Mouse (Mus musculus): ENCODE measurements at regions not wholly inside any gene's neighbourhood (a gene's known extent, or its start where the extent isn't known, plus 50 kb on each side); places are given as distances from the start of the nearest gene placed in this dataset.

DNA sequence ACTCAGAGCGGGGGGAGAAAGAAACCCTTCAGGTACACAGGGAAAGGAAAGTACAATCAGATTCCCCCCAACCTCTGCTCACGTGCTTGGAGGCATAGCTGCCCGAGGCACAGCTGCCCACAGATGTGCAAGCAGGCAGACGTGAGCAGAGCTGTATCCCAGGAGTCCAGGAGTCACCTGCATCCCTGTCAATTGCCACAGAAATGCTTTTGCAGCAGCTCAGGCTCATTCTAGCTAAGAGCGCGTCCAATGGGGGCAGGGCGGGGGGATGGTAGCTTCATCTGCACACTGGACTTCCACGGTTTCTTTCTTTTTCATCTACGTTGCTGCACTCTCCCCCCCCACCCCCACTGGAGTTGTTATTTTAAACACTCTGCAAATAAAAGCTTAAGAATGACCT lies 66.0 kb upstream of the Fat4 start:
- no peak for DNase-seq (ENCODE audit: low read depth, low spot score)

DNA sequence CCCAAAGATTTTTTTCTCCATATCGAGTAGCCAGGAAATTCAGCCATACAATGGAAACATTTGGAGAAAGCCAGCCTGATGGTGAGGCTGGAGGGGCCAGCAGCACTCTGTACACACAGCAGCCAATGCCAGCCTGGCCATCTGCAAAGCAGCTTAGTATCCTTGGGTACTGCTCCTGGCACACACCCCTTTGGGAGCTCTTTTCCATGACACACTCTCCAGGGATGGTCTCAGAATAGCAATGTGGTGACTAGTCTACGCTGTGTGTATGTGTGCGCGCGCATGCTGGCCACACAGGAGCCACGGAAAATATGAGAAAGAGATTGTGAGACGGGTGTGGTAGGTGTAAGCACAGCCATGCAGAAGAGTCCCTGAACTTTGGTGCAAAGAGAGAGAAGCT lies 66.4 kb upstream of the Fat4 start:
- peak; percentile 32 for DNase-seq (ENCODE audit: low read depth, low spot score)

DNA sequence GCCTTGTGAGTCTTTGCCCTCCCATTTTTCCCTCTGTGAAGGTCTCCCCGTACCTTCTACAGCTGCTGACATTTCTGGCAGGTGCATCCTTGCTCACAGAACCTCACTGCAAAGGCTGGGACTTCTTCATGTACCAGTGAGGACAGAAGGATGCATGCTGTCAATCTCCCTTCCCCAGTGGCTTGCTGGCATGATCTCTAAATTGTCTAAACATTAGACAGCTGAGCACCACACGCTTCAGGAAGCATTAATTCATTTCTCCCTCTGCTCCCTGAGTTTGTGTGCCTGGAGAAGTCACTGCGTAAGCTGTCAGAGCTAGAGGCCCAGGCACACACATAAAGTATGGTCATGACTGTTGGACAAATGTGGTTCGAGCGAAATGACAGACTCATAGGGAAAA lies 69.1 kb upstream of the Fat4 start:
- no peak for DNase-seq (ENCODE audit: low read depth, low spot score)

DNA sequence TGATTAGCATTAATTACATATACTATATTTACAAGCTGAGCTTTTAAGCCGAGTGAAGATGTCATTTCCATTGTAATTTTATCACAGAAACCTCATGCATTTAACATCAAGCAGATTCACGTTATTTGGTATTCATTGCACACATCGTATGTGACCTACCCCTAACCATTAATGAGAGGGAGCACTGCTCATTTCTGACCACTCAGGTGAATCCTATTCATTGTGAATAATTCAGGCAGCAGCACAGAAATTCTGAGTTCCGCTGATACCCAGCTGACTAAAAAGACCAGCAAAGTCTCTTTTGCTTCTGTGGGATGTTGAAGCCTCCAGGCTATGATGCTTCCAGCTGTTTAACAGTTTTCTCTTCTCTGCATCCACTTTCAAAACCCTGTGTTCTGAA lies 74.3 kb upstream of the Fat4 start:
- no peak for DNase-seq (ENCODE audit: low read depth, low spot score)

DNA sequence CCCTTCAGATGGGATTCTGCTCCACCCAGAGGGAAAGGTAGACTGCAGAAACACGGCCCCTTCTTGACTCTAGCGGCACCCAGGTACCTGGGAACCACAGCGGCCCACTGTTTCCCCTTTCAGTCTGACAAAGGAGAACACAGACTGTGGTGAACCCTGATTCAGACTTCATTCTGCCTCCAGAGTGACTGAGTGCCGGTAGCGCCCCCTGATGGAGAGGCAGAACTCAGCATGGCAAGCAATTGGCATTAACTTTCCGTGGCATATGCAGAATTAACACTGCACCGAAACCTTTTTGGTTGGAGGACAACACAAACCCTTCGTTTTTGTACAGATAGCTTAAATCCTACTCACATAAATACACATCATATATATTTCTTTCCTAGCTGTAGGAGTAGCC lies 75.1 kb upstream of the Fat4 start:
- DNase-seq (ENCODE audit: low read depth, low spot score), result no peak

DNA sequence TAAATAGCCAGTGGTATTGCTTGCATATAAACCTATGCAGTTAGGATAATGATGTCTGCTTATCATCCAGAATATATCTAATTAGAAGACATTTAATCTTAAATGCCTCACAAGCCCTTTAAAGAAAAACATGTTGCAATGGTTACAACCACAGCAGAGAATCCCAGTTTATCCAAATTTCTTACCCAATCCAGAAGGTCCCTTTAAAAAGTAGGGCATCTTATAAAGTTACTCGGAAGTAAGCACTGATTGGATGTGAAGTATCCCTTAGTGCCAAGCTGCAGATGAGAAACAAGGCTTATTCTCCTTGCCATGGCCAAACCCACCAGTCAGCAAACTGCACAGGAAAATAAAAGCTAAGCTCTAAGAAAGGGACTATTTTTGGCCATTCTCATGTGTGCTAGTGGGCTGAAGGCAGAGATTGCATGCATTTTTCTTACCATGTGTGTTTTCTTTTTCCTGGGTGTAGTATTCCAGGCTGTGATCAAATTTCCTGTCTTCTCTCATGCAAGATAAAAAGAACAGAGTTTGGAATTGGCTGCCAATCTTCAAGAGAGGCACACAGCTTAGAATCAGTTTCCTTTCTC lies 80.2 kb upstream of the Fat4 start:
- no peak for DNase-seq (ENCODE audit: low read depth, low spot score)

DNA sequence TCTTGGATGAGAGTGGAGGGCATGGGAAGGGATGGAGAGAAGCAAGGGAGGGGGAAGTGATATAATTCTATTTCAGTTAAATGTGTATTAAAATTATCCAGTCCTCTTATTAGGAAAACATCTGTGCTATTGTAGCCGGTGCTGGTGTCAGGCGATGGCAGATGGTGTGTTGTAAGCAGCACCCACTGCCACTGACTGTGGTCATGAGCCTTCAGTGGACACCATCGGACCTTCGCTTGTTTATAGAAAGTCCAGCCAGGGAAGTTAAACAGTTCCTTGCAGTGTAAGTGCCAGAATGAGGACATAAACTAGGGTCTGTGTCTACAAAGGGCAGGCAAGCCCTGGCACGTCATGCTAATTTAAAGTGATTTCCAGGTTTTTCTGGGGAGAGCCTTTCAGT lies 80.7 kb upstream of the Fat4 start:
- DNase-seq (ENCODE audit: low read depth, low spot score), result no peak

DNA sequence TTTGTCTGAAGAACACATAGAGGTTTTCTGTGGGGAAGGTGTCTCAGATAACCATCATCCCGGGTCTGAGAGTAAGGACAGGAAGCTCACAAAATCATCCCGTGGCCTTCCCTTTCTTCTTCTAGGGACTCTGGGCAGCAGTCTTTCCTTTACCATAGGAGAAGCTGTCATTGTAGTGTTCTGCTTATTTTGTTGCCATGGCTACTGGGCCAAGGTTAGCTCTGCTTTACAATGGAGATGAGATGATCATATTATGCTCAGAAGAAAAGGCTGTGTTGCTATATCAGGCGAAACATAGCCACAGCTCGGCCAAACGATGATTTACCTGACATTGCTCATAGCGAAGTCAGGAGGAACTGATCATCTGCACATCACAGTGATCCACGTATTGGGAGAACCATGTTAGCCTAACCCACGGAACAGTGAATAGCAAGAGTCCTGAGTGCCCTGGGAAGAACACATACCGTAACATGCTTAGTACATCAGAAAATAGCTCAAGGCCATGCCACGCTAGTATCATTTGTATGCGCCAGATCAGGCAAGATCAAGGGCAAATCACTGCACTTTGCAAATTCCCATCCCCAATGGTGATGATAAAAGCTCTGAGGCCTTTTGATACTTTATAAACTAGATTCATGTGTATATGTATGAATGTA lies 91.0 kb upstream of the Fat4 start:
- peak; percentile 26 for DNase-seq (ENCODE audit: low read depth, low spot score)

DNA sequence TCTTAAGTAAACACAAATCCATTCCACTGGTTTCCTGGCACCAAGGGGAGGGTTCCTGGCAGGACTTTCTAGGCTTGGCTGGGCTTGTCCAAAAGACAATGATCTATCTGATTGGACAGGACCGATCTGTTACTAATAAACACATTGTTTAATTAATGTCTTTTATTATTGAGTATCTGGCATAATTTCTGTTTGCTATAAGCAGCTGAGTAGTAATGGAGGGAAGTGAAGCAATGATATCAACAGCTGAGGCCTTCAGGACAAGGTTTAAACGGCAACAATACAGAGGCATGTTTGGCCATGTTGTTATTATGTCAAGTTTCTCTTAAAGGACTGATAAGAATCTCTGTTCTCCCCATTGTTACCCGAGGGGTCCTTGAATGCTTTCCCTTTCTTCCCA lies 93.5 kb upstream of the Fat4 start:
- DNase-seq (ENCODE audit: low read depth, low spot score), result no peak

DNA sequence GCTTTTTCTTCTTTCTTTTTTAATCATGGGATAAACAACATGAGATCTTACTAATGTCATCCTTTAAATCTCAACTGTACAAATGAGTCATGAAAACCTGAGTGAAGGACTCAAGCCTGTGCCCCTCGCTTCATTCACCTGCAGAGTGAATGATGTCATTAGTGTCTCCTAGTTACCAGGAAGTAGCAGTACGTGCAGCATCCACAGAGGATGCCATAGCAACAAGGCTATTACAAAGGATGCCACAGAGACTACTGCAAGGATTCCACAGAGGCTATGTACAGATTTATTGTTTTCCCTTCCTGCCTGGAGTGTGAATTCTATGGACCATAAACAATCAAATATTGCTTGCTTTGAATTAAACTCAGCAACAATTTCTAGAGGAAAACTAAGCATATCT lies 98.0 kb upstream of the Fat4 start:
- DNase-seq (ENCODE audit: low read depth, low spot score), result peak; percentile 33

DNA sequence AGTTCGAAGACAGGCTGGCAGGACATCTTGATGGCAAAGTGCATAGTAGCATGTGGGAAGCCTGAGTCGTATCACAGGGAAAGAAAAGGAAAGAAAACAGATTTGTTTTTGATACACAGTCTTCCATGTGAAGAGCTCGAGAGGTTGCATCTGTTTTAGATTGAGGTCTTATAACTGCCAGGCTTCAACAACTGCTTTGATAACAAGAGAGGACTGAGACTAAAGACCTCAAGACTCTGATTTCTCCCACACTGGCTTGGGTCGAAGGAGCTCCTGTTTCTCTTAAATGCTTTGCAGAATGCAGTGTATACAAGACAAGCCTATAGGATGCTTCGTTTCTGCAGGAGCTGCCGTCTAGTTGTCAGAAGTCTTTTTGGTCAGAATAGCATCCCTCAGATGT lies 103.0 kb upstream of the Fat4 start:
- DNase-seq (ENCODE audit: low read depth, low spot score), result no peak

DNA sequence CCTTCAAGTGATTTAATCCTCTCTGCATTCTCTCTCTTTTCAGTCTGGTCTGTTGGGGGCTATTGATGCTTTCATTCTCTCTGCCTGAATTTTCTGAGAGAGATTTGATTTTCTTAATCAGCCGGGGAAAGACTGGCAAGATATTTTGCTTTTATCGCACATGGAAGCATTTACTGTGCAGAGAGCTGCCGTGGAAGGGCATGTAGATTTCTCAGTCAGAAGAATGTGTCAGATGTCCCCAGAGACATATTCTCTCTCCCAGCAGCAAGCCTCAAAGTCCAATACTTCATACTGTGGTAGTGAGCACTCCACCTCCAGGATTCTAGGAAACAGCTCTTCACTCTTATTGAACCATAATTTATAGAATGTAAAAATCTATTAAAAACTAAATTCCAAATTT lies 103.7 kb upstream of the Fat4 start:
- DNase-seq (ENCODE audit: low read depth, low spot score), result no peak

DNA sequence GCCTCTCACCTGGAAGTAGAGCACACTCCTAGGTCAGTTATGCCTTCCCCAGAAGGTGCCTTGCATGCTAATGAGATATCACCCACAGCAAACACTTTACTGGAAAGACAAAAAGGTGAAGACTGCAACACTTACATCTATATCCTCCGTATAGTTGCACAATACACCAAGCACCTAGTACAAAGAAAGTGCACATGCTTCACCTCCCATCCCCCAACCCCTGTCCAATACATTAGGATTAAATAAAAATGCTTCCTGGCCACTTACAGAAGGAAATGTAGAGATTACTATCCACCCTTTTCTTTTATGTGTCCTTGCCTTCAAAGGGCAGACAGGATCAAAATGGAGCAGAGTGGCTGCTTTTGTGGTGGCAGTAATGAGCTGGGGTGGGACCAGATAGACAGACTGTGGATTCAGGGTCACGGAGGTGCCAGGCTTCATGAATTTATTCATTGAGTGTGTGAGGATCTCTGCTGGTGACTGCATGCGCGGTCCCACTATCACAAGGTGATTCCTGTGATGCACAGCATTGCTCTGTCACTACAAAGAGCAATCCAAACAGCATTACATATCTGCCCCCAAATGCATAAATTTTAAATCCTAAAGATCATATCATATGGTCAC lies 109.9 kb upstream of the Fat4 start:
- DNase-seq (ENCODE audit: low read depth, low spot score), result no peak

DNA sequence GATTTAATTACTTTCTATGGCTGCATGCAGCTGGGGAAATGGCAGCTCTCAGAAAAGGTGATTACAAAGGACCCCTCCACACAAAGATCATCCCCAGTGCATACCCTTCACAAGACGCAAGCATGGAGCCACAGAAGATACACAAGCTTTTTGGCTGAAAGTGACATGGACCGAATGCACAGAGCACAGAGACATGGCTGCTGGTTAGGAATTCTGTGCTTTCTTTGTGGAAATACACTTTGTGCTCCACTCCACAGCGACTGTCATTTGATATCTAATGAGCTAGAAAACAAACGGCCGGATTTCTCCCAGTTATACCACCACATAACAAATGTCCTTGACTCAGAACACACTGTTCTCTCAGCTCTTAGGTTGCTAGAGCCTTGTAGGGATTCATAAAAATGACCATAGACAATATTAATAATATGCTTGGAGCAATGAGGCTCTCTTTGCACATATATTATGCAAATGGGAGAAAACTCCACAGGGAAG lies 132.1 kb upstream of the Fat4 start:
- DNase-seq (ENCODE audit: low read depth, low spot score), result peak; percentile 19

DNA sequence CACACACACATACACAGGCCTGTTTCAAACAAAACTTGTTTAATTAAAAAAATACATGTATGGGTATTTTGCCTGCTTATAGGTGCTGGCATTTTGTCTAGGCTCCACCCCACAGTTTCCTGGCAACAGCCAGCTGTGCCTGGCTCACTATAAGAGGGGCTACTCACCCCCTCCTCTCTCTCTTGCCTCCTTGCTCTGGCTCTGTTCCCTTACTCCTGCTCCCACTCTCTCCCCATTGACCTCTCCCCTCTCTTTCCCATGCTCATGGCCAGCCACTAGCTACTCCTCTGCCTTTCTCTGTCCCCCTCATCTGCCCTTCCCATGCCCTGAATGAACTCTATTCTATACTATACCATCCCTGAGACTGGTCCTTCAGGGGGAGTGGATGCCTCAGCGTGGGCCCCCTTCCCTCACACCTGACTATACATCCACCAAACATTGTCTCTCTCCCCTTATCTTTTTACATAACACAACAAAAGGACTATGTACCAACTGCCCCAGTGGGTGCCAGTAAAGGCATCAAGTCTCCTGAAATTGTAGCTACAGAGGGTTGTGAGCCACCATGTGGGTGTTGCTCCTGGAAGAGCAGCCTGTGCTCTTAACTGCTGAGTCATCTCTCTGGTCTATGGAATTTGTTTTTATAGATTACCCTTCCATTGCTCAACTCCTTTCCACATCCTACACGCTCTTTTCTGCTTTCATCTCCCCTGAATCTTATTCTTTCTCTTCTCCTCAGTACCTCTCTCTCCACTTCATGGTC lies 133.1 kb upstream of the Fat4 start:
- peak; percentile 69 for DNase-seq (ENCODE audit: low read depth, low spot score)

DNA sequence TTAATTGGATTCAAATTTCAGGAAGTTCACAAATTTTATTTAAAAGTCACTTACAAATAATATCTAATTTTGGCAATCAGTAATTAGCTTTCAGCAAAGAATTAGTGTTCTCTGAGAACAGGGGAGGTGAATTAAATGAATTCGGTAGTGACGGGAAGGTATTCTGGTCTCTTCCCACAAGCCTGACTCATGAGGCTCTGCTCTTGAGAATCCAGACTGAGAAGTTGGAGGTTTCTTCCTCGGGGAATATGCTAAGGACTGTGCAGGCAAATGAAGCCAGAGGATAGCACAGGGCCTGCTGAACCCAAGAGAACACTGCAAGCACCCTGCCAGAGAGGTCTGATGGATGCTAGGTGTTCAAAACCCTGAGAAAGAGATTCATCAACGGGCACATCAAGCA lies 144.6 kb upstream of the Fat4 start:
- DNase-seq (ENCODE audit: low read depth, low spot score), result peak; percentile 52

DNA sequence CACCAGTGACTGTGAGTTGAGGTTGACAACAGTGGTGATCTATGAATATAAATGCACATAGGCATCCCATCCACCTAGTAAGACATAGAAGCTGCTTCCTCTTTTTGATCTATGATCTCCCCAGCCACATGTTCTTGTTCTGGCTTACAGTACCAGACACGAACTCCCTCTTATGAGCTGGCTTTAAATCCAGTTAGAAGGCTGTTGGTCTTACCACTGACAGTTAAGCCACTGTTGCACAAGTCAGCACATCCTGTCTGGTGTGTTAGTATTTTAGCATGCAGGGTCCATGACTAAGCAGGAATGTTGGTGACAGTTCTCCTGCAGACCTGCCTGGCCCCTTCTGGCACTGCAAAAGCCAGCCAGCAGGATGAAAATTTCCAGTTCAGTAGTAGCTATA lies 164.1 kb upstream of the Fat4 start:
- DNase-seq (ENCODE audit: low read depth, low spot score), result no peak

DNA sequence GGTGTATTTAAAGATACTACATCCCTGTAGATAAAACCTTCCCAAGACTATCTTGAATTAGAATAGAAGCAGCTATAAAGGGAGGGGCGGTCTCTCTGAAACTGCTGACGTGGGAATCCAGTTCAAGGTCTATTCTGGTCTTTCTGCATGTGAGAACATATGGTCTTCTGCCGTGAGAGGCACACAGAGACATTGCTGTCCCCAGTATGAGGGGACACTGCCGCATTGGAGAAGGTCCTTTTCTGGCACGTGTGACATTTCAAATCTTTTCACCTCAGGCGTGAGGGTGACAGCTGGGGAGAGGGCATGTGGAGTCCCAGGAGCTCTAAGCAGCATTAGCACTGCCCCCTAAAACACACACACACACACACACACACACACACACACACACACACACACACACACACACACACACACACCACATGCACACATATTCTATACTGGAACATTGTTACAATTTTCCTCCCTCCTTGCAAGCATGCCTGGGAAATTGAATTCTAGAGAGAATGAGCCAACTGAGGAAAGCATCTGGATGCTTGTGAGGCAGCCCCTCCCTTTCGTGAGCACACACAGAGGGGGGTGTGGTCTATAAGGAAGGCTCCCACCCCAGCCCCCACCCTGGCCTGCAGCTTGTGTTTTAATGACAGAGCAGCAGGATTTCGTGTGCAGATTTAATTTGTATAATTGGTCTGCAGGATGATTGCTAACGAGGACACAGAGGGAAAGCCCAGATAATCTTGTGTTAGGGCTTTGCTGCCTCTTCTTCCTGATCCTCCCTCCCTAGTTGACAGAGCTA lies 174.5 kb upstream of the Fat4 start:
- DNase-seq (ENCODE audit: low read depth, low spot score), result peak; percentile 47

DNA sequence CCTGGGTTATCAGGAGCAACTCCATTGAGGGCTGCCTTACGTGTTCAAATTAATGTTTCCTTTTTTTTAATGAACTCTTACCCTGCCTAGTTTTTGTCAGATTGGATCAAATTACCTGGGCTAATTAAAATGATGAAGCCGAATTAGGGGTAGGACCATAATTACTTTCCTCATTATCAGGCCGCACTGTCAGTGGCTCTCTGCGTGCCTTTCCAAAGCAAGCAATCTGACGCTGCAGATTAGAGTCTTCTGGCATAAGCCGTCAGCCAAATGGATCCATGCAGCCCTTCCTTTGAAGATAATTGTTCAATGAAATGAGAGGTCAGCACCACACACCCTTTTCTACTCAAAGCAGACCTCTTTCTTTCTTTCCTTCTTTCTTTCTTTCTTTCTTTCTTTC lies 175.5 kb upstream of the Fat4 start:
- DNase-seq (ENCODE audit: low read depth, low spot score), result no peak

DNA sequence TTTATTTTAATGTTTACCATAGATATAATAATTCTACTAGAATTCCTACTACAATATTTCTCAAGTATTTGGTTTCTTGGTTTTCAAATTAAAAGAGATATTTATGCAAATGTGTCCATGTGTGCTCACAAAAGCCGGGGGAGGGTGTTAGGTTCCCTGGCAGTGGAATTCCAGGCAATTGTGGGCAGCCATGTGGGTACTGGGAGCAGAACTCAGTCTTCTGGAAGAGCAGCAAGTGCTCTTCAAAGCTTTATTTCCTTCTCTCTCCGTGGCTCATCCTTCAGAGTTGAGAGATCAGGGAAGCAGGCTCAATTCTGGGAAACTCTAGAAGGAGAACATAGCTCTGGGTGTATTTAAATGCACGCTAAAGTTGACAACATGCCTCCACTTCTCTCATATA lies 178.8 kb upstream of the Fat4 start:
- peak; percentile 73 for DNase-seq (ENCODE audit: low read depth, low spot score)

DNA sequence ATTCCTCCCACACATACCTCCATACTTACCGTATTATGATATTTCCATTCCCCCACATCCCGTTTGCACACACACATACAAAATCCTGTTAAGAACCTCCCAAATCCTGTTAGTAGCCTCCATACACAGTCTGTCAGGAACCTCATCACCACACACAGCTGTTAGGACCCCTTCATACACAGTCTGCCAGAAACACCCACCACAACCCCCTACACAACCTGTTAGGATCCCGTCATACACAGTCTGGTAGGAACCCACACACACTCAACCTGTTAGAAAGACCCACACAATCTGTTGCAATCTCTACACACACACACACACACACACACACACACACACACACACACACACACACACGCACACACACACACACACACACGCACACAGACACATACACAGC lies 187.5 kb upstream of the Fat4 start:
- DNase-seq (ENCODE audit: low read depth, low spot score), result peak; percentile 27

DNA sequence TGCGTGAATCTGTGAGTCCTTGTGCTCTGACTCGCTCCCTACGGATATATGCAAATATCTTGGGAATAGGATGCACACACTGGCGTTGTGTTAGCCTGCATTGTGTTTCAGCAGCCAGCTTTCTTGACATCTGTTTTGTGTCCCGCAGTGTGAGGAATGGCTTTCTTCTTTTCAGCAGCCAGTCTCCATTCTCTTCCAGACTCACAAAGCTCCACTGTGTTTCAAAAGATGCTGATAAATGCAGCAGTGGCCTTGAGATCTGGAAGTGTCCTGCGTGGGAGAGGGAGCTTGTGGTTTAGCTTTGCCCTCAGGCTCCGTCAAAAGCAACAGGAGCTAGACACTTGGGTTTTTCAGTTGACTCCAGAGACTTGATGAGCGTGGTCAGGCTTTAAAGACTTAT lies 188.9 kb upstream of the Fat4 start:
- peak; percentile 10 for DNase-seq (ENCODE audit: low read depth, low spot score)

Data from brain, adult 2 months (tissue).